Mouse (Mus musculus) embryonic facial prominence, embryonic 15.5 days (tissue): ENCODE measurements around the gene Gabrg1. TPM values are rescaled to one million over a fixed set of nuclear protein-coding genes. Genes with fewer than 3 reads are reported as not detected.

Experiments
- ATAC-seq: fragments of 200-750 bp; cut with Nextera tagmentation; 2 replicates; pipeline ENCODE4 v1.8.0; 2017; ENCODE audit warnings: low read depth, moderate TSS enrichment; ENCODE audit not compliant: insufficient number of reproducible peaks, low FRiP score, low TSS enrichment
- H3K27ac ChIP-seq: fragments of 300-500 bp; sonication (generic); replicated peaks from 2 replicates; pipeline ENCODE4 v1.5.1; 2015; ENCODE audit warnings: mild to moderate bottlenecking, inconsistent platforms
- H3K27me3 ChIP-seq: fragments of 300-500 bp; sonication (generic); 2 replicates; pipeline ENCODE4 v1.6.1; 2015; ENCODE audit warnings: inconsistent platforms
- H3K36me3 ChIP-seq: fragments of 300-500 bp; sonication (generic); 2 replicates; pipeline ENCODE4 v1.6.1; 2015; ENCODE audit warnings: mild to moderate bottlenecking, inconsistent platforms
- H3K4me1 ChIP-seq: fragments of 300-500 bp; sonication (generic); 2 replicates; pipeline ENCODE4 v1.6.1; 2015; ENCODE audit warnings: inconsistent platforms
- H3K4me2 ChIP-seq: fragments of 300-500 bp; sonication (generic); replicated peaks from 2 replicates; pipeline ENCODE4 v1.6.1; 2015; ENCODE audit warnings: mild to moderate bottlenecking, inconsistent platforms
- H3K4me3 ChIP-seq: fragments of 300-500 bp; sonication (generic); replicated peaks from 2 replicates; pipeline ENCODE4 v1.5.1; 2015; ENCODE audit warnings: mild to moderate bottlenecking, inconsistent platforms
- H3K9ac ChIP-seq: fragments of 300-500 bp; sonication (generic); 2 replicates; pipeline ENCODE4 v1.6.1; 2015; ENCODE audit warnings: inconsistent platforms
- H3K9me3 ChIP-seq: fragments of 300-500 bp; sonication (generic); replicated peaks from 2 replicates; pipeline ENCODE4 v1.6.1; 2016; ENCODE audit warnings: inconsistent platforms
- WGBS: fragments of 180-500 bp; shearing (Covaris S2); methylation state at CpG from one replicate; pipeline ENCODE4 v1.1.7; 2015; 5-methylcytosine and 5-hydroxymethylcytosine counted together
- polyA plus RNA-seq: library from polyadenylated mRNA; unstranded; fragments of >200 nt; fragmentation: Nextera tagmentation; extraction: Ambion mirVana; gene quantifications from 2 replicates; pipeline ENCODE4 v1.2.1, GENCODE M21; 2015

Gene Gabrg1
- 0.05 and 0.17 TPM in 2 replicates for polyA plus RNA-seq

DNA sequence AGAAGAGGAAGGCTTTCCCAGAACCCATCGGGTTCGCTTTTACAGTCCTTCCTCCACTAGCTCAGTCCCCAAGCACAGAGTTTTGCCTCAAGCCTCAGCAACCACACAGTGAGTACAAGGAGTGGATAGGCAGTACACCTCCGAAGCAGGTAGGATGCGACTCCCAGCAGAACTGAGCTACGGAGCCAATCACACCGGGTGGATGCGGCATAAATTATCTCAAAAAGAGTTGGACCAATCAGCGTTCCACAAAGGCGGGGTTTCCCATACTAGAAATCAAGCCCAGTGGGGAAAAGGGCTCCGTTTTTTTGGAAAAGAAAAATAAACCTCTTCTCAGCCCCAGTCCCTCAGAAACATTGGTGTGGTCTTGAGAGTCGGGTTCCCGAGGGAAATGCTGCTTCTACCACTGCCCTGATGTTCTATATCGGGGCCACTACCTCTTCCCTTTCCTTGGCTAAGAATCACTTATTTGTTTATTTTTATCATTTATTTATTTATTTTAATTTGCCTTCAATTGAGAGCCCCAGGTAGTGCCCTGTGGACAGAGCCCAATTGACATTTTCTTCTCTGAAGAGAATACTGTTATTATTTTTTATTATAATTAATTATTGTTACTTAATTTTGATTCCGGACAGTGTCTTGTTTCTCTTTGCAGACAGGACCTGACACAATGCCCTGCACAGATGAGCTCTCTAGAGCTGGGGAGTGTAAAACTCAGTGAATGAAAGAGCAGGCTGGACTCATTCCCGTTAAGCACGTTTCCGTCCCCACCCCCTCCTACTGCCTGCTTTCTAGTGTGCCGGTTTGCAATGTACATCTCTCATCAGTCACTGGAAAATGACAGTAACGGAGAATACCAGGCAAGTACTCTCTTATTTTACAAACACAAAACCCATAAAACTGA is at the start of gene Gabrg1:
Gene Gabrg1 (minus strand): TSS at position 426 of the 904 bp plus-strand sequence.
- Histone ChIP-seq H3K27ac (no peak within 1 kb of the TSS), H3K9ac (no peak within 1 kb of the TSS), H3K4me1 (peaks cover 3% of the 10 kb centered on the region; the same call in 1 of the 2 replicates), H3K4me2 (peak within 1 kb of the TSS; percentile 46), H3K36me3 (no peaks in the 10 kb centered on the region), H3K4me3 (peak within 1 kb of the TSS; percentile 22), H3K9me3 (no peaks in the 10 kb centered on the region), H3K27me3 (no peaks in the 10 kb centered on the region)
- 2% methylated on average over 19 of the region's 19 CpGs for WGBS
- ATAC-seq, result no peak; the same call in 1 of the 2 replicates

DNA sequence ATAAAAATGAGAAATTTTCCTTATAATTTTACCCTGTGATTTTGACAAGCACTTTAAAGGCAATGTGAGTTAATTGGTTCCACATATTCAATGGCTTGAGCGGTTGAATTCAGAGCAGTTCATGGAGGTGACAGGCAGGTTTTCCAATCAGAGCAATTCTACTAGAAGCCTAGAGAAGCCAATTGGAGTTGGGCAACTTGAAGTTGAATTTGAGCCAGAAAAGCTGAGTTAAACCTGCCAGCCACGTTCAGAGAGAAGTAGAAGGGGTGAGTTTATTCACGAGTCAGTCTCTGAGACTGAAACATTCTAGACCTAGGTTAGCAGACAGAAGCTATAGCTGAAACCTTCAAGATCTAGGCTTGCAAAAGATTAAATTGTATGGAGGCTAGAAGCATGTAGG is 41.6 kb upstream of the Gabrg1 start:
- no peaks in the 10 kb centered on the region for H3K4me1 ChIP-seq
- H3K9me3 ChIP-seq, result no peaks in the 10 kb centered on the region
- no peaks in the 10 kb centered on the region for H3K27me3 ChIP-seq
- no peak for ATAC-seq
- no peak overlapping the region for H3K27ac ChIP-seq
- H3K4me3 ChIP-seq, result no peak overlapping the region
- WGBS, result 68% methylated on average over 3 of the region's 3 CpGs
- no peaks in the 10 kb centered on the region for H3K36me3 ChIP-seq
- H3K4me2 ChIP-seq, result no peak overlapping the region
- no peak overlapping the region for H3K9ac ChIP-seq

DNA sequence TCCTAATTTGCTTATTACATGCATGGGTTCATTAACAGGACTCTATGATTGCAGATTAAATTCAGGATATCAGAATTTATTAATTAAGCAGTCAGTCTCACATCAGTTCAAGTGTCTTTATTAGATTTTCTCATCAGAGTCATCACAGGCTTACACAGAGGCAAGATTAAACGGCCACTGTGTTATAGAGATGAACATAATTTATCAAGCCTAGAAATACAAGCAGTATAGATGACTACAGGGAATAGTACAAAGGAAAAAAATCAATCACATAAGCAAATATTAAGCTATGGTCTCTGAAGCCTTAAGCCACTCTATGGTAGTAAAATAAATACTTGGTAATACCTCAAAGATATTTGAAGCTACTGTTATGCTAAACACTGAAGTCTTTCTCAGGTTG is 27.7 kb upstream of the Gabrg1 start:
- H3K27me3 ChIP-seq, result no peaks in the 10 kb centered on the region
- no peak overlapping the region for H3K4me2 ChIP-seq
- H3K36me3 ChIP-seq, result no peaks in the 10 kb centered on the region
- no peaks in the 10 kb centered on the region for H3K4me1 ChIP-seq
- no peak for ATAC-seq
- WGBS, result 63% methylated on average over 1 of the region's 1 CpGs
- no peak overlapping the region for H3K27ac ChIP-seq
- H3K4me3 ChIP-seq, result no peak overlapping the region
- H3K9ac ChIP-seq, result no peak overlapping the region
- no peaks in the 10 kb centered on the region for H3K9me3 ChIP-seq

DNA sequence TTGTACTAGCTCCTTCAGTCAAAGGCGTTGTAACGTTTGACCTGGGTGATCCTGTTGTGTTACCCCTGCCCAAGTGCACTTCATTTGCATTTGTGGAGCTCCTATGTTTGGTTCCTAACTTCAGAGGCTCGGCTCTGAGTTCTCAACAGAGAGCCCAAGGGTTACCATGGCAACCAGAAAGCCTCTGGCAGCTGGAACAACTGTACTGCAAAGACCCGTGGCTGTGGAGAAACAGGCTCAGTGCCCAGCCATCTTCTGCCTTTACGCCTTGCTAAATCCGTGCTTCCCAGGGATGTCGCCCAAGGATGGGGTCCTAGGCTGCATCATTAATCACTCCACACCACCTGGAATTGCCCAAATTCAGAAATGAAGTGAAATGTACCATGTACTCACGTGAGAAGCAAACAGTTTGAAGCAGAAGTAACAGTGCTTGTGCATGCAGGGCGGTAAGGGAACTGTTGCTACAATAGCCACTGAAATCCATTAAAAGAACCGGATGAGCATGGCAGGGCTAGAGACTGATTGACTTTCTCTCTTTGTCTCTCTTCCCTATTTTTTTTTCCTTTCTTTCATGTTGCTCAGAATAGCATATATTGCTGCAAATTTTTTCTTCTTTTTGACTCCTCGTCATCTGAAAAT is 798 bp upstream of the Gabrg1 start:
- H3K9me3 ChIP-seq, result no peaks in the 10 kb centered on the region
- H3K9ac ChIP-seq, result no peak overlapping the region
- peak overlapping the region; percentile 22 for H3K4me3 ChIP-seq
- no peak; the same call in 1 of the 2 replicates for ATAC-seq
- peaks cover 3% of the 10 kb centered on the region; the same call in 1 of the 2 replicates for H3K4me1 ChIP-seq
- H3K27ac ChIP-seq, result no peak overlapping the region
- H3K36me3 ChIP-seq, result no peaks in the 10 kb centered on the region
- H3K4me2 ChIP-seq, result peak overlapping the region; percentile 46
- H3K27me3 ChIP-seq, result no peaks in the 10 kb centered on the region
- 11% methylated on average over 11 of the region's 11 CpGs for WGBS

DNA sequence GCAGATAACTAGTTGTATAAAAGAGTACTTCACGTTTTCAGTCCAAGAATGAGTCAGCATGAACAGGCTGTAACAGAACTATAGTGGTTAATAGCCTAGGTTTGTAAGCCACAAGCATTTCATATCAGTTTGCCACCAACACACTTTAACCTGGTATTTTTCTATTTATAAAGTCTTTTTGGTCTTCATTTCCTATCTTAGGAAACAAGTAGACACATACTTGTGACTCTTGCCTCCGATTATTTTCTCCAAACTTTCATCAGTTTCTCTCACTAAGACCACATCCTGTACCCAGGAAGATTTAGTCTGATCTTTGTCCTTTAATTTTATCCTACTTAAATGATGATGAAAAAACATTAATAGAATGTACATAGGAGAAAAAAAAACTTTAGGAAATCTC is 23.7 kb downstream of the Gabrg1 start:
- ATAC-seq, result no peak
- Histone ChIP-seq H3K4me2 (no peak overlapping the region), H3K9me3 (no peaks in the 10 kb centered on the region), H3K9ac (no peak overlapping the region), H3K27ac (no peak overlapping the region), H3K36me3 (no peaks in the 10 kb centered on the region), H3K4me3 (no peak overlapping the region), H3K4me1 (no peaks in the 10 kb centered on the region), H3K27me3 (no peaks in the 10 kb centered on the region)
- WGBS, result 77% methylated on average over 2 of the region's 2 CpGs

DNA sequence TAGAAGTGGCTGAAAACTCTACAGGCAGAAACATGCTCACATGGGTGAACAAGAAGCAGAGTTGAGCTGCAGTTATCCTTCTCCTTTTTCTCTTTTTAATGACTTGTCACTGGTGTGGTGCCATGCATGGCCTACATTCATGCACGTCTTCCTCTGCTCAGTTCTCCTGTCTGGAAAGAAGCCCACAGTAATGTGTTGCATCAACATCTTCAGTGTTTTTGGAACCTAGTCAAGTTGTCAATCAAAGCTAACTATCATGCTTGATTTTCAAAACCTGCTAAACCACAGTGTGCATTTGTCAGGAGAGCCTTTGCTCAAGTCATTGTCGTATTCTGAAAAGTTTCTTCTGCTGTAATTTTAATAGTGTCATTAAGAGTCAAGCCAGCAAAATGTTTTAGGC is 106.3 kb downstream of the Gabrg1 start:
- Histone ChIP-seq H3K9ac (no peak overlapping the region), H3K4me3 (no peak overlapping the region), H3K36me3 (no peaks in the 10 kb centered on the region), H3K27me3 (no peaks in the 10 kb centered on the region), H3K27ac (no peak overlapping the region), H3K4me1 (no peaks in the 10 kb centered on the region), H3K4me2 (no peak overlapping the region), H3K9me3 (no peaks in the 10 kb centered on the region)
- no peak for ATAC-seq
- 68% methylated on average over 2 of the region's 2 CpGs for WGBS

DNA sequence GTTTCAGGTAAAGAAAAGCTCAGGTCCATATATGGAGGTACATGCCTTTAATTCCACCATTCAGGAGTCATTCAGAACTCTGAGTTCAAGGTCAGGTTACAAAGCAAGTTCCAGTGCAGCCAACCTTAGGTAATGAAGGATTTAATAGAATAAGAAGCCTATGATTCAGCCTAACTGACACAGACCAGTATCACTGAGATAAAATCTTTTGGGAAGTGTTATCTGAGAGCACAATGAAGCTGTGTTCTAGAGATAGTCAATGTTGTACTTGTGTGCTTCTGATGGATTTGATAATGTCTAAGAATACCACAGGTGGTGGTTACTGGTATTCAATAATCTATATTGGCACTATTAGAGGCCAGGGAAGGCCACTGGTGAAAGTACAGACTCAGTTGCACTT is 138.1 kb downstream of the Gabrg1 start:
- H3K36me3 ChIP-seq, result no peaks in the 10 kb centered on the region
- H3K27me3 ChIP-seq, result no peaks in the 10 kb centered on the region
- H3K27ac ChIP-seq, result no peak overlapping the region
- H3K9ac ChIP-seq, result no peak overlapping the region
- no peak for ATAC-seq
- H3K4me3 ChIP-seq, result no peak overlapping the region
- no peaks in the 10 kb centered on the region for H3K4me1 ChIP-seq
- no peaks in the 10 kb centered on the region for H3K9me3 ChIP-seq
- no peak overlapping the region for H3K4me2 ChIP-seq
